Mouse (Mus musculus) cerebellum, adult 2 months (tissue): Measurements from ENCODE around the gene Lypd6.

Experiments used
- CTCF ChIP-seq: fragments of 200-500 bp; IDR thresholded peaks from 2 replicates; pipeline ENCODE4 v1.5.1; 2011; ENCODE audit warnings: low read depth, mild to moderate bottlenecking, control low read depth, low read length, moderate library complexity, borderline replicate concordance; ENCODE audit not compliant: insufficient read depth
- POLR2A ChIP-seq: fragments of 200-500 bp; IDR thresholded peaks from 2 replicates; pipeline ENCODE4 v1.6.1; 2011; ENCODE audit warnings: low read length, control low read depth, borderline replicate concordance; ENCODE audit not compliant: insufficient read depth

- no peak for TF ChIP-seq CTCF
- TF ChIP-seq POLR2A = no peak
Measured at GRCm38 (mm10) chr2:50179164-50179563, 112.9 kb downstream of the Lypd6 start.
